In genomic region chr5:118876586-118877312, GRCm38 (mm10) we compare ENCODE assay signal across 9 mouse cellular contexts.
DNase-seq lines count a peak whose midpoint lies in the region; ATAC-seq and TF ChIP-seq lines count a peak whose summit lies in the region.
"Had no signal": no experiment of that assay in that cellular context is flagged by ENCODE, and none has a peak within 500 bp of the region (broad histone marks: within the 10 kb centered on the region; RNA-seq: fewer than 3 reads in every experiment).

No protein-coding gene starts in this region.

- H3K4me3 ChIP-seq in heart, postnatal 0 days (ENCODE audit: low read depth, low read length): peak overlapping the region; percentile 24
- peak overlapping the region; percentile 0; the same call in 1 of the 2 replicates for H3K4me3 ChIP-seq in embryonic facial prominence, embryonic 11.5 days (ENCODE audit: low read depth, low read length)
- no peak overlapping the region for H3K4me3 ChIP-seq in hindbrain, embryonic 11.5 days (ENCODE audit: low read depth, low read length)
- H3K4me3 ChIP-seq in liver, postnatal 0 days (ENCODE audit: low read depth, low read length): no peak overlapping the region

- H3K4me1 ChIP-seq in heart, postnatal 0 days (ENCODE audit: control insufficient read depth, insufficient read depth): no peaks in the 10 kb centered on the region
- no peaks in the 10 kb centered on the region for H3K4me1 ChIP-seq in embryonic facial prominence, embryonic 11.5 days (ENCODE audit: control insufficient read depth, insufficient read depth, low read length)
- no peaks in the 10 kb centered on the region; the same call in 1 of the 2 replicates for H3K4me1 ChIP-seq in hindbrain, embryonic 11.5 days (replicated peaks; ENCODE audit: control insufficient read depth, insufficient read depth, low read length)
- H3K4me1 ChIP-seq in liver, postnatal 0 days (ENCODE audit: insufficient read depth): no peaks in the 10 kb centered on the region

- 14% methylated on average over 18 of the region's 18 CpGs for WGBS in heart, postnatal 0 days
- 8% methylated on average over 18 of the region's 18 CpGs for WGBS in embryonic facial prominence, embryonic 11.5 days
- 13% methylated on average over 18 of the region's 18 CpGs for WGBS in hindbrain, embryonic 11.5 days
- WGBS in liver, postnatal 0 days (ENCODE audit: insufficient replicate concordance): 16% methylated on average over 18 of the region's 18 CpGs

- H3K27ac ChIP-seq in heart, postnatal 0 days (ENCODE audit: low read depth): no peak overlapping the region
- H3K27ac ChIP-seq in embryonic facial prominence, embryonic 11.5 days (replicated peaks; ENCODE audit: low read depth, low read length): no peak overlapping the region
- no peak overlapping the region for H3K27ac ChIP-seq in hindbrain, embryonic 11.5 days (ENCODE audit: low read depth, low read length)
- no peak overlapping the region for H3K27ac ChIP-seq in liver, postnatal 0 days (ENCODE audit: low read depth)

- H3K9ac ChIP-seq in heart, postnatal 0 days (replicated peaks; ENCODE audit: low read depth, low read length): no peak overlapping the region
- peak overlapping the region; percentile 37 for H3K9ac ChIP-seq in embryonic facial prominence, embryonic 11.5 days (replicated peaks; ENCODE audit: low read length)
- H3K9ac ChIP-seq in hindbrain, embryonic 11.5 days (ENCODE audit: low read depth, low read length): no peak overlapping the region
- no peak overlapping the region for H3K9ac ChIP-seq in liver, postnatal 0 days (replicated peaks)

- no peak for TF ChIP-seq CTCF in heart, postnatal 0 days (IDR thresholded peaks at IDR 0.05; ENCODE audit: low read depth)
- no peak for TF ChIP-seq CTCF in liver, postnatal 0 days (IDR thresholded peaks at IDR 0.05; ENCODE audit: low read depth)

- H3K9me3 ChIP-seq in heart, postnatal 0 days (replicated peaks; ENCODE audit: control insufficient read depth, low read length): no peaks in the 10 kb centered on the region
- H3K9me3 ChIP-seq in embryonic facial prominence, embryonic 11.5 days (replicated peaks; ENCODE audit: control insufficient read depth, low read length): no peaks in the 10 kb centered on the region
- no peaks in the 10 kb centered on the region for H3K9me3 ChIP-seq in hindbrain, embryonic 11.5 days (ENCODE audit: control insufficient read depth, low read length)
- no peaks in the 10 kb centered on the region for H3K9me3 ChIP-seq in liver, postnatal 0 days (ENCODE audit: low read length)

- H3K27me3 ChIP-seq in heart, postnatal 0 days (ENCODE audit: control insufficient read depth, insufficient read depth, low read length): peaks cover 63% of the 10 kb centered on the region
- H3K27me3 ChIP-seq in embryonic facial prominence, embryonic 11.5 days (ENCODE audit: control insufficient read depth, insufficient read depth, low read length): peaks cover 4% of the 10 kb centered on the region; the same call in 1 of the 2 replicates
- peaks cover 32% of the 10 kb centered on the region for H3K27me3 ChIP-seq in hindbrain, embryonic 11.5 days (ENCODE audit: control insufficient read depth, insufficient read depth, low read length)
- peaks cover 29% of the 10 kb centered on the region for H3K27me3 ChIP-seq in liver, postnatal 0 days (ENCODE audit: insufficient read depth, low read length)

- no peak for TF ChIP-seq EP300 in heart, postnatal 0 days (IDR thresholded peaks at IDR 0.05; ENCODE audit: low read depth)
- no peak for TF ChIP-seq EP300 in liver, postnatal 0 days (IDR thresholded peaks at IDR 0.05; ENCODE audit: low read depth)

- H3K36me3 ChIP-seq in heart, postnatal 0 days (replicated peaks; ENCODE audit: control insufficient read depth, insufficient read depth, low read length): no peaks in the 10 kb centered on the region
- no peaks in the 10 kb centered on the region for H3K36me3 ChIP-seq in embryonic facial prominence, embryonic 11.5 days (replicated peaks; ENCODE audit: control insufficient read depth, insufficient read depth, low read depth, low read length)
- H3K36me3 ChIP-seq in hindbrain, embryonic 11.5 days (ENCODE audit: control insufficient read depth, insufficient read depth, low read length): no peaks in the 10 kb centered on the region
- no peaks in the 10 kb centered on the region for H3K36me3 ChIP-seq in liver, postnatal 0 days (replicated peaks; ENCODE audit: insufficient read depth, low read length)

- no peak for ATAC-seq in heart, postnatal 0 days (ENCODE audit: insufficient read depth, low read depth)
- ATAC-seq in embryonic facial prominence, embryonic 11.5 days (replicated peaks; ENCODE audit: insufficient number of reproducible peaks, low FRiP score, low TSS enrichment, low read depth): no peak
- ATAC-seq in hindbrain, embryonic 11.5 days (ENCODE audit: low FRiP score): no peak
- ATAC-seq in liver, postnatal 0 days: no peak

- peak overlapping the region; percentile 51 for H3K4me2 ChIP-seq in heart, postnatal 0 days (ENCODE audit: low read depth, low read length)
- peak overlapping the region; percentile 36 for H3K4me2 ChIP-seq in embryonic facial prominence, embryonic 11.5 days (ENCODE audit: low read depth, low read length)
- peak overlapping the region; percentile 36 for H3K4me2 ChIP-seq in hindbrain, embryonic 11.5 days (replicated peaks; ENCODE audit: low read depth, low read length)
- H3K4me2 ChIP-seq in liver, postnatal 0 days (ENCODE audit: low read depth, low read length): peak overlapping the region; percentile 47

- intact Hi-C loops in left cerebral cortex, postnatal 36 days (cut with DNase I): loop anchor here (5.0 to 10.0 kb wide), 2 partner anchors 94 to 958 kb away; partner anchors contain the start of gene Tbx5

- no peak for DNase-seq in heart, postnatal 0 days (ENCODE audit: low spot score)
- no peak for DNase-seq in heart, postnatal 4 days
- peak; percentile 15 for DNase-seq in embryonic facial prominence, embryonic 11.5 days (ENCODE audit: low spot score)
- DNase-seq in hindbrain, embryonic 11.5 days (ENCODE audit: low spot score): peak; percentile 34
- no peak for DNase-seq in liver, postnatal 0 days
- no peak for DNase-seq in right cerebral cortex, adult 18-20 months
- no peak for DNase-seq in left cerebral cortex, postnatal 36 days (ENCODE audit: low spot score in 2 of 2)
- DNase-seq in layer of hippocampus, adult 9-10 months (ENCODE audit: low spot score): no peak
- DNase-seq: layer of hippocampus, postnatal 36 days had no signal

Comparison
In these comparisons a context has a peak if more than half of its experiments do, and no peak if none do; other contexts are left out.
1. DNase-seq: peak in embryonic facial prominence, embryonic 11.5 days (single experiment) and hindbrain, embryonic 11.5 days (single experiment); none in heart, postnatal 0 days (single experiment), heart, postnatal 4 days (single experiment), liver, postnatal 0 days (single experiment), right cerebral cortex, adult 18-20 months (single experiment), left cerebral cortex, postnatal 36 days (0 of 2) and layer of hippocampus, adult 9-10 months (single experiment).
2. H3K4me3 ChIP-seq: peak in heart, postnatal 0 days (single experiment) and embryonic facial prominence, embryonic 11.5 days (single experiment); none in hindbrain, embryonic 11.5 days (single experiment) and liver, postnatal 0 days (single experiment).
3. Peak in every context shown above with its lines, with median percentiles within 50 percentile points of each other: H3K4me2 ChIP-seq.